Mouse (Mus musculus): Measurements from ENCODE around the gene Lcmt1. TPM values are rescaled to one million over a fixed set of nuclear protein-coding genes. Genes with fewer than 3 reads are reported as not detected.

Lcmt1 gene
- total and polyA plus RNA-seq, 2 experiments from 2014 or later: 93.1 to 122 TPM

DNA sequence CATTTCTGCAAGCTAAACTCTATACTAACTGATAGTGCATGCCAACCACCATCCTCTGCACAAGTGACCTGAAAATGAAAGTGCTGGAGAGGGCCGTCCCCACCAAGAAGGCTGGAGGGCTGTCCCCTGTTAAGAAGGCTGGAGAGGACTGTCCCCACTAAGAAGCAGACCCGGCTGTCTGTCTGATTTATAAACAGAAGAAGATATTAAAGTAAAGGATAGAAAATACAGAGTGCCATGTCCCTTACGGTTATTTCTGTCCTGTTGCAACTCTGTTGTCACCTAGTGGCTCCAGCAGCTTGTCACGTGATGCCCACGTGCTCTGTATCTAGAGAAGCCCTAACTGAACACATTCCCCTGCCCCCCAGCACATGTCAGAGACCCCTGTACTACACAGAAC lies 9.4 kb upstream of the Lcmt1 start:
- Histone ChIP-seq H3K36me3 (ENCODE audit: insufficient read depth) (no peaks in the 10 kb centered on the region), H3K9ac (no peak overlapping the region), H3K4me3 (ENCODE audit: low read depth, low read length) (no peak overlapping the region), H3K4me2 (ENCODE audit: low read depth) (no peak overlapping the region), H3K9me3 (ENCODE audit: low read length) (no peaks in the 10 kb centered on the region), H3K27me3 (ENCODE audit: insufficient read depth, low read length) (no peaks in the 10 kb centered on the region), H3K4me1 (ENCODE audit: insufficient read depth) (no peaks in the 10 kb centered on the region), H3K27ac (ENCODE audit: low read depth, low read length) (no peak overlapping the region)
- 84% methylated on average over 5 of the region's 5 CpGs for WGBS
- DNase-seq (no peak), ATAC-seq (no peak)
- TF ChIP-seq CTCF (IDR thresholded peaks at IDR 0.05; ENCODE audit: low read depth): no peak

DNA sequence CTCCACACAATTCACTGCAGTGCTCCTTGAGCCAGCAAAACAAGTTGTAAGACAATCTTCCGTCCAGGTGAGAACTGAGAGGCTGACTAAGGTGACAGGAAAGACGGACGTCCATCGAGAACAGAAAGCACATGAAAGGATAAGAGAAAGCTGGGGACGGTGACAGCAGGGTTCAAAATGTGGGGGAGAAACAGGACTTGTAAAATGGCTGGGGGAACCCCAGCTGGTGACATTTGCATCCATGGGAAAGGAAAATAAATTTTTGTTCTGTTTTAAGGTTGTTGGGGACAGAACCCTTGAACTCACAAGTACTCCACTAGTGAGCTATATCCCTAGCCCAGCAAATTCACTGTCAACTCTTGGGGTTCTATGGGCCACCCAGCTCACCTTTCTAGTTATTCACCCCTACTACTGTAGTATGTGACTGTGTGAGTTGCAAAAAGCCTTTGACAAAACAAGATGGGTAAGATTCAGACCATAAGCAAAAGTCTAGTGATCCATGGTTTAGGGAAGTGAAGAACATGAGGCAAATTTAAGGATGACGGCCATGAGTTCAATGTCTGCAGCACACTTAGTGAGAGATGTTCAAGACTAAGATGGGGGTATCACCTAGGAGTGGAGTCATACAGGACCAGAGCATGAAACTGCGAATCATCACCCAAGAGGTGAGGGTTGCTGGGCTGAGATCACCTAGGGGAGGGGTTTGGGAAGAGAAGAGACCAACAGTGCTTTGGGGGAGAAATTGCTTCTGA lies 8.2 kb upstream of the Lcmt1 start:
- Histone ChIP-seq H3K4me3 (ENCODE audit: low read depth, low read length) (no peak overlapping the region), H3K9me3 (ENCODE audit: low read length) (no peaks in the 10 kb centered on the region), H3K4me2 (ENCODE audit: low read depth) (no peak overlapping the region), H3K27ac (ENCODE audit: low read depth, low read length) (no peak overlapping the region), H3K4me1 (ENCODE audit: insufficient read depth) (no peaks in the 10 kb centered on the region), H3K27me3 (ENCODE audit: insufficient read depth, low read length) (no peaks in the 10 kb centered on the region), H3K36me3 (ENCODE audit: insufficient read depth) (no peaks in the 10 kb centered on the region), H3K9ac (no peak overlapping the region)
- ATAC-seq: no peak
- no peak for DNase-seq
- TF ChIP-seq CTCF (IDR thresholded peaks at IDR 0.05; ENCODE audit: low read depth): no peak
- WGBS: 96% methylated on average over 7 of the region's 7 CpGs

DNA sequence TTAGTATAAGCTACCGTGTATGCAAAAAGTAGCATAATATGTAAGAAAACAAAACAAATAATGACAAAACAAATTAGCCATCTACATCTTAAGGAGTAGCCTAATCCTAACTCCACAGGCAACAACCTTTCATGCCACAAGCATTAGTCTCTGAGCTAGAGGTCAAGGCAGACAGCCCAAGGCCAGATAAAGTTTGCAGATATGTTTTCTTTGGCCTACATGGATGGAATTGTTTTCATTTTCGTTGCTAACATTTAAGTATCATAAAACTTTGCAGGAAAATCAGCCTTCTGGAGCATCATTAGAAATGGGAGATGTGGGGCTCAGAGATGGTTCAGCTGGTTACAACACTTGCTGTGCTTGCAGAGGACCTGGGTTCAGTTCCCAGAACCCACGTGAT lies 6.8 kb upstream of the Lcmt1 start:
- no peaks in the 10 kb centered on the region for H3K36me3 ChIP-seq (ENCODE audit: insufficient read depth)
- H3K27ac ChIP-seq (ENCODE audit: low read depth, low read length): no peak overlapping the region
- H3K27me3 ChIP-seq (ENCODE audit: insufficient read depth, low read length): no peaks in the 10 kb centered on the region
- H3K4me3 ChIP-seq (ENCODE audit: low read depth, low read length): no peak overlapping the region
- no peak for DNase-seq
- WGBS: 88% methylated on average over 3 of the region's 3 CpGs
- no peak for TF ChIP-seq CTCF (IDR thresholded peaks at IDR 0.05; ENCODE audit: low read depth)
- no peak overlapping the region for H3K9ac ChIP-seq
- H3K4me1 ChIP-seq (ENCODE audit: insufficient read depth): no peaks in the 10 kb centered on the region
- H3K9me3 ChIP-seq (ENCODE audit: low read length): no peaks in the 10 kb centered on the region
- H3K4me2 ChIP-seq (ENCODE audit: low read depth): no peak overlapping the region
- no peak for ATAC-seq

DNA sequence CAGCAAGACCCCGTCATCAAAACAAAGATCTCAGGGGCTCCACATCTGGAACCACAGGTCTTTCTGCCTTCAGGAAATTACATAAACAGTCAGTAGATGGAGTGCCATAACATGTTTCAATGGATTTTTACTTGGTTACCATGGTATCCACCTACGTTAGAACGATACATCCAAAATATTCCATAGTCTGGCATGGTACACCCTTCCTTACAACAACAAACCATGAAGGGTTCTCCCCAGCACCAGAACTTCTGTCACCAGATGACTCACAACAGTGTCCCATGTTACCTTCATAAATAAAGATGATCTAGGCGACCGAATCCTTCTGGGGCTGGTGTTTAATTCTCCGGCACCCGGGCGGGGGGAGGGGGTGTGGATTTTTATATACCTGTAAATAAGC lies 5.6 kb upstream of the Lcmt1 start:
- H3K4me1 ChIP-seq (ENCODE audit: insufficient read depth): peaks cover 8% of the 10 kb centered on the region; the same call in 1 of the 2 replicates
- 0 out of 2 replicates have a peak, but pooled peaks have one; percentile 14 for ATAC-seq
- 87% methylated on average over 8 of the region's 8 CpGs for WGBS
- H3K4me3 ChIP-seq (ENCODE audit: low read depth, low read length): no peak overlapping the region
- no peaks in the 10 kb centered on the region for H3K9me3 ChIP-seq (ENCODE audit: low read length)
- DNase-seq: no peak
- no peaks in the 10 kb centered on the region for H3K36me3 ChIP-seq (ENCODE audit: insufficient read depth)
- no peaks in the 10 kb centered on the region for H3K27me3 ChIP-seq (ENCODE audit: insufficient read depth, low read length)
- TF ChIP-seq CTCF (IDR thresholded peaks at IDR 0.05; ENCODE audit: low read depth): no peak
- no peak overlapping the region for H3K9ac ChIP-seq
- H3K4me2 ChIP-seq (ENCODE audit: low read depth): no peak overlapping the region
- H3K27ac ChIP-seq (ENCODE audit: low read depth, low read length): no peak overlapping the region

DNA sequence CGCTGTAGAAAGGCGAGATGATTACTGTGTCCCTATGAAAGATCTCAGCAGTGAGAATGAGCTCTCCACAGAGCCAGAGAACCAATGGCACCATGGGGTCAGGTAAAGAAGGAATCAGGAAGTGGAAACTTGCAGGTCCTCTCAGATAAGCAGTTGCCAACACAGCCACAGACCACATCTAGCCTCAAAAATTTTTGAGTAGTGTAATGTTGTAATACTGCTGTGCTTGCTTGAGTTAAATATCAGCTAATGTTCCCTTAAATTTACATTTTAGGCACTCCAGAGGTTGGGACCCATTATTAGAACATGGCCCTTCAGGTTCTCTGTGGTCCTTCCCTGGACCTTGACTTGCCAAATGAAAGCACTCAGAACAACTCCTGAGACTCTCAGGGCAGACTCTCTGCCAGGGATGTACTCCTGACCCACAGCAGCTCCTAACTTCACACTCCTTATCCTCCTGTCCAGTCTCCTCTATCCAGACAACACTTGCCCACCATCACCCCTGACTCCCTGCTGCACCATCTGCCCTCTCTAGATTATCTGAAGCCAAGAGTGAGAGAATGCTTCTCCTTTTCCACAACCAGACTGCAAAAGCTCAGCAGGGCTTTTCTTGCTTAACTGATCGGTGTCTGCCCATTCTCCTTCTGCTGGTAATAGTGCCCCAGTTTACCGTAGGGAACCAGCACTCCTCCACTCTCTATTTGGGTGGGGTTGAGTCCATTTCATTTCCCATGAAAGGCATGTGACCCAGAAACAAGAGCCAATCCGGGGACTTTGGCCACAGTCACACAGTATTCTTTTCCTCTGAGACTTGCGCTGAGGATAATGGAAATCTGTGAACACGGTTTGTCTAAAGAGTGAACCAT lies 3.5 kb upstream of the Lcmt1 start:
- ATAC-seq (no peak), DNase-seq (no peak)
- 73% methylated on average over 7 of the region's 7 CpGs for WGBS
- Histone ChIP-seq H3K4me1 (ENCODE audit: insufficient read depth) (peaks cover 8% of the 10 kb centered on the region; the same call in 1 of the 2 replicates), H3K9ac (no peak overlapping the region), H3K9me3 (ENCODE audit: low read length) (no peaks in the 10 kb centered on the region), H3K4me2 (ENCODE audit: low read depth) (no peak overlapping the region), H3K4me3 (ENCODE audit: low read depth, low read length) (no peak overlapping the region), H3K27ac (ENCODE audit: low read depth, low read length) (no peak overlapping the region), H3K27me3 (ENCODE audit: insufficient read depth, low read length) (no peaks in the 10 kb centered on the region), H3K36me3 (ENCODE audit: insufficient read depth) (no peaks in the 10 kb centered on the region)
- TF ChIP-seq CTCF (IDR thresholded peaks at IDR 0.05; ENCODE audit: low read depth): no peak

DNA sequence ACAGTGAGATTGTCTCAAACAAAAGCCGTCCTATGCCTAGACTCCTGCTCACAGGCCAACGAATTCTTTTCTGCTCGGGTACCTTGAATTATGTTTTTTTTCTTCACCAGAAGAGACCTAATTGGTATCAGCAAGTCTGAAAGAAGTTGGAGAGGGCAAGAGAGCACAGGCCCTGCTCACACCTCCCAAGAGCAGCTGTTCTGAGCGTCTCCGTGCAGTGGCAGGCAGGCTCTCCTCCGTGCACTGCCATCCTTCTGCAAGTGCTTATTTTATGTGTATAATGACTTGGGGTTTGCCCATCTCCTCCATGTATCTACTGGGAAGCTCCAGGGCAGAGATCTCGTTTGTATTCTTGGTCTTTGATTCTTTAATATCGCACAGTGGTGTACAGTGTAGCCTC lies 2.8 kb upstream of the Lcmt1 start:
- Histone ChIP-seq H3K4me1 (ENCODE audit: insufficient read depth) (peaks cover 8% of the 10 kb centered on the region; the same call in 1 of the 2 replicates), H3K9ac (no peak overlapping the region), H3K4me2 (ENCODE audit: low read depth) (no peak overlapping the region), H3K36me3 (ENCODE audit: insufficient read depth) (no peaks in the 10 kb centered on the region), H3K4me3 (ENCODE audit: low read depth, low read length) (no peak overlapping the region), H3K27ac (ENCODE audit: low read depth, low read length) (no peak overlapping the region), H3K27me3 (ENCODE audit: insufficient read depth, low read length) (no peaks in the 10 kb centered on the region), H3K9me3 (ENCODE audit: low read length) (no peaks in the 10 kb centered on the region)
- no peak for TF ChIP-seq CTCF (IDR thresholded peaks at IDR 0.05; ENCODE audit: low read depth)
- ATAC-seq: no peak
- 58% methylated on average over 8 of the region's 8 CpGs for WGBS
- no peak for DNase-seq
